Mouse (Mus musculus) liver, embryonic 13.5 days (tissue): ENCODE data around the gene Best3. TPM values are rescaled to one million over a fixed set of nuclear protein-coding genes. Genes with fewer than 3 reads are reported as not detected.
A peak's percentile ranks its signal among the peaks of the same experiment; 100 is the strongest.

Source experiments
- ATAC-seq: fragments of 200-750 bp; cut with Nextera tagmentation; 2 replicates; pipeline ENCODE4 v1.8.0; 2017; ENCODE audit warnings: low read depth, mild to moderate bottlenecking, moderate number of reproducible peaks, moderate library complexity
- DNase-seq: peaks from one replicate; pipeline ENCODE4 v3.0.0; 2022
- H3K27ac ChIP-seq: fragments of 300-500 bp; sonication (generic); 2 replicates; pipeline ENCODE4 v1.5.1; 2015; ENCODE audit warnings: moderate library complexity, mild to moderate bottlenecking, inconsistent platforms
- H3K27me3 ChIP-seq: fragments of 300-500 bp; sonication (generic); 2 replicates; pipeline ENCODE4 v1.6.1; 2015; ENCODE audit warnings: mild to moderate bottlenecking, inconsistent platforms
- H3K36me3 ChIP-seq: fragments of 300-500 bp; sonication (generic); 2 replicates; pipeline ENCODE4 v1.6.1; 2015; ENCODE audit warnings: mild to moderate bottlenecking, inconsistent platforms
- H3K4me1 ChIP-seq: fragments of 300-500 bp; sonication (generic); replicated peaks from 2 replicates; pipeline ENCODE4 v1.6.1; 2015; ENCODE audit warnings: inconsistent platforms
- H3K4me2 ChIP-seq: fragments of 300-500 bp; sonication (generic); 2 replicates; pipeline ENCODE4 v1.6.1; 2015; ENCODE audit warnings: inconsistent platforms, mild to moderate bottlenecking, moderate library complexity
- H3K4me3 ChIP-seq: fragments of 300-500 bp; sonication (generic); replicated peaks from 2 replicates; pipeline ENCODE4 v1.5.1; 2015; ENCODE audit warnings: mild to moderate bottlenecking, inconsistent platforms
- H3K9ac ChIP-seq: fragments of 300-500 bp; sonication (generic); 2 replicates; pipeline ENCODE4 v1.6.1; 2015; ENCODE audit warnings: mild to moderate bottlenecking, inconsistent platforms
- H3K9me3 ChIP-seq: fragments of 300-500 bp; sonication (generic); replicated peaks from 2 replicates; pipeline ENCODE4 v1.6.1; 2016; ENCODE audit warnings: inconsistent platforms
- WGBS: fragments of 180-500 bp; shearing (Covaris S2); methylation state at CpG from one replicate; pipeline ENCODE4 v1.1.7; 2015; ENCODE audit not compliant: insufficient replicate concordance; 5-methylcytosine and 5-hydroxymethylcytosine counted together
- polyA plus RNA-seq: library from polyadenylated mRNA; unstranded; fragments of >200 nt; fragmentation: Nextera tagmentation; extraction: Ambion mirVana; gene quantifications from 2 replicates; pipeline ENCODE4 v1.2.1, GENCODE M21; 2015

Gene Best3
- 0.03 TPM in 1 of 2 replicates, not detected in the other for polyA plus RNA-seq

DNA sequence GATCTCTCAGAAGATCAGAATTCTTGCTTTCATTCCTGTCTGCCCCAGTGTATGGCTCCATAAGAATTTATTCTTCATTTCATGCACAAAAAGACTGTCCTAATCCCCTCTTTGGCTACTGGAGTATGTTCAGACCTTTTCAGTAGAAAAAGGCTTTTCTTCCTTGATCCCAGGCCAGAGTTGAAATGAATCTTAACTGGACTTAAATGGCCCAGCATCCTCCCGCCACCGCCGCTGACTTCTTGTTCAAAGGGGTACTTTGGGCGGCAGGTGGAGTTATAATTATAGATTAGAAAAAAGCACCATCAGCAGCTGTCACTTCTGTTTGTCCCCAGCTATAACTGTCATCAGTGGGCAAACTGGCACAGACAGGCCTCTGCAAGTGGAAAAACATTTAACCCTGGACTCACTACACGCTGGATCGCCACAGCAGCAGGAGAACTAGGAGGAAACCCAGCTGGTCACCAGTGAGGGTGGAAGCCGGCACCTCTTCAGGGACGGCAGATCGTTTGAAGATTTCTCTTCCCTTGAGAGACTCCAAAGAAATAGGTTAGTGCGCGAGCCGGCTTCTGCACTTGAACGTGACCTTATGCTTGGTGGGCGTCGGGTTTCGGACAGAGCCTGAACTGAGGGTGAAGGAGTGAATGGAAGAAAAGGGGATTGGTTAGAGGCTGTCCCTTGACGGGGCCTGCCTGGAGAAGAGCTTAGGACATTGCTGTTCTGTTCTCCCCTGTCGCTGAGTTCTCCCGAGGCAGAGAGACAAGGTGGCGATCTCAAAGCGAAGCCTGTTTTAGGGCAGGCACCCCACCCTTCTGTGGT is at the start of gene Best3:
Gene Best3 (plus strand): TSS at position 51 of the 819 bp plus-strand sequence.
- no peak within 1 kb of the TSS for H3K9ac ChIP-seq
- DNase-seq = no peak
- no peak within 1 kb of the TSS for H3K4me3 ChIP-seq
- H3K27ac ChIP-seq = no peak within 1 kb of the TSS
- no peaks in the 10 kb centered on the region for H3K4me1 ChIP-seq
- ATAC-seq = no peak
- no peaks in the 10 kb centered on the region for H3K27me3 ChIP-seq
- WGBS = 63% methylated on average over 21 of the region's 21 CpGs
- H3K9me3 ChIP-seq = no peaks in the 10 kb centered on the region
- no peak within 1 kb of the TSS for H3K4me2 ChIP-seq
- no peaks in the 10 kb centered on the region for H3K36me3 ChIP-seq

GRCm38 (mm10) chr10:116943025-116943424 is 43.1 kb upstream of the Best3 start:
- Histone ChIP-seq H3K4me3 (no peak overlapping the region), H3K27me3 (no peaks in the 10 kb centered on the region), H3K4me1 (peaks cover 8% of the 10 kb centered on the region; the same call in 1 of the 2 replicates), H3K9ac (no peak overlapping the region), H3K9me3 (no peaks in the 10 kb centered on the region), H3K4me2 (no peak overlapping the region), H3K27ac (no peak overlapping the region), H3K36me3 (peaks cover 20% of the 10 kb centered on the region)
- peak; percentile 11 for DNase-seq
- WGBS = 79% methylated on average over 6 of the region's 6 CpGs
- ATAC-seq = no peak

DNA sequence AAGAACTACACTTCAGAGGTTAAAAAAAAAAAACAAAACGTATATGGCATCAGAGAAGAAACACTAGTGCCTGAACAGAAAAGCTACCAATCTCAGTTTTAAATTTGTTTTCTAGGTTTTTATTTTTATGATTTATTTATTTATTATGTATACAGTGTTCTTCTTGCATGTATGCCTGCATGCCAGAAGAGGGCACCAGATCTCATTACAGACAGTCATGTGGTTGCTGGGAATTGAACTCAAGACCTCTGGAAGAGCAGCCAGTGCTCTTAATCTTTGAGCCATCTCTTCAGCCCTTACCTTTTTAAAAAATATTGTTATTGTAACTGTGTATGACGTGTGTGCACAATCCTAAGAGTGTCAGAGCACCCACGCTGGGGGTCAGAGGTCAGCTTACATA is 42.0 kb upstream of the Best3 start:
- ATAC-seq = no peak
- DNase-seq = no peak
- H3K4me2 ChIP-seq = no peak overlapping the region
- H3K27ac ChIP-seq = no peak overlapping the region
- 53% methylated on average over 3 of the region's 3 CpGs for WGBS
- no peak overlapping the region for H3K9ac ChIP-seq
- H3K36me3 ChIP-seq = peaks cover 8% of the 10 kb centered on the region
- no peaks in the 10 kb centered on the region for H3K9me3 ChIP-seq
- H3K4me1 ChIP-seq = peaks cover 19% of the 10 kb centered on the region
- no peak overlapping the region for H3K4me3 ChIP-seq
- H3K27me3 ChIP-seq = no peaks in the 10 kb centered on the region

- WGBS = 47% methylated on average over 10 of the region's 10 CpGs
- Histone ChIP-seq H3K27me3 (no peaks in the 10 kb centered on the region), H3K4me2 (no peak overlapping the region), H3K4me1 (peaks cover 26% of the 10 kb centered on the region), H3K27ac (no peak overlapping the region), H3K9me3 (no peaks in the 10 kb centered on the region), H3K9ac (no peak overlapping the region), H3K4me3 (no peak overlapping the region), H3K36me3 (peaks cover 8% of the 10 kb centered on the region)
- ATAC-seq (no peak), DNase-seq (no peak)
These were observed 41.2 kb upstream of the Best3 start for GRCm38 (mm10) chr10:116944940-116945339.

- Histone ChIP-seq H3K4me2 (peak overlapping the region; percentile 99), H3K4me3 (peak overlapping the region; percentile 84; the same call in 1 of the 2 replicates), H3K4me1 (peaks cover 31% of the 10 kb centered on the region), H3K27me3 (no peaks in the 10 kb centered on the region), H3K9ac (no peak overlapping the region), H3K27ac (no peak overlapping the region), H3K36me3 (no peaks in the 10 kb centered on the region), H3K9me3 (no peaks in the 10 kb centered on the region)
- no peak for ATAC-seq
- DNase-seq = no peak
- 83% methylated on average over 9 of the region's 9 CpGs for WGBS
These were observed 37.7 kb upstream of the Best3 start for GRCm38 (mm10) chr10:116948414-116948813.

DNA sequence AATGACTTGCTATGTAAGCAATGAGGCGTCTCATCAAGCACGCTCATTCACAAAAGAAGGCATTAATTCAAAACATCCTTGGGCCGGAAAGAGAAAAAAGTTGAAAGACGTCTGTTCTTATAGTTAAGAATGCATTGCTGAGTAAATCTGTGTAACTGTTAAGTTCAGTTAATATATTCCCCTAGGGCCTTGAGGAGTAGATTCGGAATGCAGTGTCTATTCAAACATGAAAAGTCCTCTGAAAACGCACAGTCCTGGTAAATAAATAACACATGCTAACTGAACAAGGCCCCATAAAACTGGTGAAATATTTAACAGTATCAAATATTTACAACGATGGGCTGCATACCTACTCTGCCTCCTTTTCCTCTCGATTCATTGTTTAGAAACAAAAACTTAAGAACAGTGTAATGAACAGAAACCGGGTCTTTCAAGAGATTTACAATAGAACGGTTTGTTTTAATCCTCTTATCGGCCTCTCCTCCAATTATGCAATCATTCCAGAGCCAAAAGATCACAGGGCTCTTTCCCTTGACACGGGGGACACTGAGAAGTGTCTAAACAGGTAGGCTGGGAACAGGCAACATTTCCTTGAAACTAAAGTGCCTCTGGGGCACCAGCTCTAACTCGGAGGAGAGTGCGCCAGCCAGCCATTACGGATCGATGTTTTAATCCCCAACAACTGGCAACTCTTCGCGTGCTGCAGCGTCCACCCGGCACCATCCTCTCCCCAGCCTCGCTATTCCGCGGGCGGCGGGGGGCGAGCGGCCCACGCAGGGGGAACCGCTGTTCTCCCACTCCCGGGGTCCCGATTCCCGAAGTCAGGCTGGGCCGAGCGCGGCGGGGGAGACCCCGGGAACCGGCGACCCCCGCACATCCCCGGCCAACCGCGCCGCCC is 36.8 kb upstream of the Best3 start:
- WGBS = 7% methylated on average over 44 of the region's 44 CpGs
- H3K27ac ChIP-seq = peak overlapping the region; percentile 85
- H3K4me1 ChIP-seq = peaks cover 31% of the 10 kb centered on the region
- no peaks in the 10 kb centered on the region for H3K9me3 ChIP-seq
- no peaks in the 10 kb centered on the region for H3K36me3 ChIP-seq
- peak overlapping the region; percentile 99 for H3K4me2 ChIP-seq
- H3K4me3 ChIP-seq = peak overlapping the region; percentile 84
- ATAC-seq (peak; percentile 2; the same call in 1 of the 2 replicates), DNase-seq (no peak)
- peak overlapping the region; percentile 91 for H3K9ac ChIP-seq
- no peaks in the 10 kb centered on the region for H3K27me3 ChIP-seq

DNA sequence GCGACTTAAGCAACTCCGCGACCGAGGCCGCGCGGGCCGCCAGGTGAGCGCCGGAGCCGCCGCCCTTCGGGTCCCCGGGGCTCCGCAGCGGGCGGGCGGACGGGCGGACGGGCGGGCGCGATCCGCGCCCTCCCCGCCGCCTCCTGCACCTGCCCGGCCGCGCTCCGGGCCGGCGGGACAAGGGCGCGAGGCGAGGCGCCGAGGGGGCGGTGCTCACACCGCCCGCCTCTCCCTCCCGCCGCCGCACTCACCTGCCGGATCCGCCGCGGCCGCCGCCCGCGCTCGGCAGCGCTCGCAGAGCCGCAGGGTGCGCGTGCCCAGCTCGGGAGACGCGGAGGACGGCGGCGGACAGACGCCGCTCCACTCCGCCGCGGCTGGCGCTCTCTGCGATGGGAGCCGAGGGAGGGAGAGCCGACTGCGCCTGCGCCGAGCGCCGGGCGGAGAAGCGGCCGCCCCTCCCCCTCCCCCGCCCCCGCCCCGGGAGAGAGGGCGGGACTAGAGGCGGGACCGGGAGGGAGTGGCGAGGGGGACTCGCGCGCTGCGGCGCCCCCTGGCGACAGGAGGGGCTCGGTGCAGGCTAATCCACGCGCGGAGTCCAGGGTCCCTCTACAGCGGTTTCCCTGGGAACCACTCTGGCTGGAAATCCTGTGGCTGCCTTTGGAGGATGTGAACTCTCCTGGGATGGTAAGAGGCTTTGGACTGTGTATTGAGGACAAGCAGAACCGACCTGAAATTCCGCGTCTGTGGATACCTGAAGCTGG is 35.9 kb upstream of the Best3 start, which contains the start of gene Rab3ip:
Gene Rab3ip (minus strand): TSS at position 761 of the 761 bp plus-strand sequence.
- peak within 1 kb of the TSS; percentile 91 for H3K9ac ChIP-seq
- WGBS = under 1% methylated on average over 69 of the region's 103 CpGs
- peaks cover 27% of the 10 kb centered on the region for H3K4me1 ChIP-seq
- peak within 1 kb of the TSS; percentile 85 for H3K27ac ChIP-seq
- peak within 1 kb of the TSS; percentile 99 for H3K4me2 ChIP-seq
- H3K27me3 ChIP-seq = no peaks in the 10 kb centered on the region
- H3K9me3 ChIP-seq = no peaks in the 10 kb centered on the region
- ATAC-seq = peak; percentile 92
- peak; percentile 84 for DNase-seq
- H3K4me3 ChIP-seq = peak within 1 kb of the TSS; percentile 84
- H3K36me3 ChIP-seq = no peaks in the 10 kb centered on the region

DNA sequence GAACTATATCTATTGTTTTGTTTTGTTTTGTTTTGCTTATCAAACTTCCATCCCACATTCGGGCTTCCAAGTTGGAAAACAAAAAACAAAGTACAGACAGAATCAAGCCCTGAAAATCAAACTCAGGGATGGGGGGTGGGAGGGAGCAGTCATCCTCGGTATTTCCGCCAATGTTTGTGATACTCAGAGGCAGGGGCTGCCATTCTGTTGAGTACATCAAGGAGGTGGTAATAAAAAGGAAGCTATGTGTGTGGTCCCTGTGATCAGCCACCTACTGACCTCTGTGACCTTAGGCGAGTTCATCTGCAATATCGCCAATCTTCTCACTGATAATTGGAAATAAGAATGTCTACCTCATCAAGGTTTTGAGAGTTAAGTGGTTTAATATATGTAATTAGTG is 35.2 kb upstream of the Best3 start:
- Histone ChIP-seq H3K4me2 (peak overlapping the region; percentile 99), H3K27ac (no peak overlapping the region), H3K4me1 (peaks cover 27% of the 10 kb centered on the region), H3K9me3 (no peaks in the 10 kb centered on the region), H3K9ac (peak overlapping the region; percentile 31; the same call in 1 of the 2 replicates), H3K27me3 (no peaks in the 10 kb centered on the region), H3K4me3 (peak overlapping the region; percentile 84), H3K36me3 (no peaks in the 10 kb centered on the region)
- no peak for ATAC-seq
- 18% methylated on average over 5 of the region's 5 CpGs for WGBS
- DNase-seq = no peak

DNA sequence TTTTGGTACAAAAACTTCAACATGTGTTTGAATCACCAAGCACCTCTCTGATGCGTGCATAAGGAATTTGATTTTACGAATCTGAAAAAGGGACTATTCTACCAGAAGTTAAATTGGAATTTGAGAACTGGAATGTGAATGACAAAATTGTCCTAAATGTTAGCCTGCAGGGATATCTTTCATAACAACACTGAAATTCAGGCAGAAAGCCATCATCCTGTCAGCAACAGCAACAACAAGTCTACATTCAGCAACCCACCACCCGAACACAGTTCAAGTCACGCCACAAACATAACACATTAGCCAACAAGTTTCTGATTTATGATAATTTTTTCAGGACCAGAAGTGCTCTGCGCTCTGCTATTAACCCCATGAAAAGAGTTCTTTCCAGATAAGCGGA is 30.9 kb upstream of the Best3 start:
- no peak overlapping the region for H3K9ac ChIP-seq
- H3K9me3 ChIP-seq = no peaks in the 10 kb centered on the region
- DNase-seq (no peak), ATAC-seq (no peak)
- no peak overlapping the region for H3K27ac ChIP-seq
- WGBS = 84% methylated on average over 6 of the region's 6 CpGs
- peaks cover 5% of the 10 kb centered on the region; the same call in 1 of the 2 replicates for H3K4me1 ChIP-seq
- H3K27me3 ChIP-seq = no peaks in the 10 kb centered on the region
- no peak overlapping the region for H3K4me3 ChIP-seq
- H3K36me3 ChIP-seq = no peaks in the 10 kb centered on the region
- no peak overlapping the region for H3K4me2 ChIP-seq

DNA sequence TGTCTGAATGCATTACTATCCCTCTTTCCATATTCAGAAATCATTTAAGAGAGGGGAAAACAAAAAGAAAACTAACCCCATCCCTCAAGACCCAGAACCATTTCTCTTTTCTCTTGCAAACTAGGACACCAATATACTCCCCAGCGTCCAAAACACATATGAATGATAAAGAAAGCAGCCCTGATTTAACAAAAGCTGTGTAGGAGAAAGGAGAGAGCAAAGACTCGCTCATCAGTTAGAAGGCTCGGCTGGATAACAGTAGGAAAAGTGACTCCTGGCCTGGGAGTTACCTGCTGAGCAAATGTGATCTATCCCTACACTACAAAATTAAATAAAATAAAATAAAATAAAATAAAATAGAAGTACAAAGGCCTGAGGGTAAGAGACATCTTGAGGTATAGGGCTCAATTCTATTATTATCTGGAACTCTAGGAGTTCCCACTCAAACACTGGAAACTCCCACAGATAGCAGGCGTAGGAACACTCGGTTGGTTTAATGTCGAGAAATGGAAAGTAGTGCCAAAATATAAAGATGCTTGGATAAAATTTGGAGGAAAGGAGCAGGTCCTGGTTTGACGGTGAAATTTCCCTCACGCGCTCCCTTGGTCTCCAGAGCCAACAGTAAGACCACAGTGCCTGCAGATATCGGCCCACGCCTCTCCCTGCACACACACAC is 29.5 kb upstream of the Best3 start:
- 84% methylated on average over 11 of the region's 11 CpGs for WGBS
- Histone ChIP-seq H3K4me2 (no peak overlapping the region), H3K4me3 (no peak overlapping the region), H3K36me3 (no peaks in the 10 kb centered on the region), H3K9me3 (no peaks in the 10 kb centered on the region), H3K9ac (no peak overlapping the region), H3K4me1 (no peaks in the 10 kb centered on the region), H3K27ac (no peak overlapping the region), H3K27me3 (no peaks in the 10 kb centered on the region)
- DNase-seq (no peak), ATAC-seq (no peak)
